Mouse (Mus musculus): ENCODE data around the gene Ilf2. TPM values are rescaled to one million over a fixed set of nuclear protein-coding genes. Genes with fewer than 3 reads are reported as not detected.

Gene Ilf2
- total RNA-seq, 2 experiments from 2014 or later = 23.8 to 25.4 TPM

GRCm38 (mm10) chr3:90506362-90506761 is 30.4 kb downstream of the Ilf2 start:
- no peak for DNase-seq
- intact Hi-C loops (cut with DNase I) = no loop called here

- DNase-seq = no peak
- intact Hi-C loops (cut with DNase I) = loop anchor here (1.0 kb wide), 1 partner anchor 18 kb away; no protein-coding TSS in a partner anchor
Observed at GRCm38 (mm10) chr3:90508287-90508949, 32.5 kb downstream of the Ilf2 start.

- intact Hi-C loops (cut with DNase I) = loop anchor here (1.0 kb wide), 1 partner anchor 19 kb away; no protein-coding TSS in a partner anchor
- DNase-seq = peak; percentile 99
Observed at GRCm38 (mm10) chr3:90508950-90509746, 33.2 kb downstream of the Ilf2 start, which contains the start of gene Chtop. Chtop (minus strand) TSS chr3:90509498.

- intact Hi-C loops (cut with DNase I) = no loop called here
- DNase-seq = no peak
Observed at GRCm38 (mm10) chr3:90509747-90510123, 33.8 kb downstream of the Ilf2 start.

GRCm38 (mm10) chr3:90512276-90512675 is 36.4 kb downstream of the Ilf2 start:
- DNase-seq = no peak
- intact Hi-C loops (cut with DNase I) = no loop called here

GRCm38 (mm10) chr3:90512948-90513642 is 37.2 kb downstream of the Ilf2 start:
- no peak for DNase-seq
- intact Hi-C loops (cut with DNase I) = no loop called here

GRCm38 (mm10) chr3:90513796-90514590 is 38.1 kb downstream of the Ilf2 start, which contains the start of the genes S100a1 and S100a13:
S100a1 (minus strand) TSS chr3:90514392.
S100a13 (plus strand) TSS chr3:90514435.
- intact Hi-C loops (cut with DNase I) = no loop called here
- peak; percentile 67 to 76 for DNase-seq

GRCm38 (mm10) chr3:90514691-90515090 is 38.8 kb downstream of the Ilf2 start:
- intact Hi-C loops (cut with DNase I) = no loop called here
- DNase-seq = peak; percentile 63 to 69

- peak; percentile 32 to 35 for DNase-seq
- intact Hi-C loops (cut with DNase I) = no loop called here
Observed at GRCm38 (mm10) chr3:90515242-90515641, 39.3 kb downstream of the Ilf2 start.

- intact Hi-C loops (cut with DNase I) = no loop called here
Observed at GRCm38 (mm10) chr3:90515789-90516188, 39.9 kb downstream of the Ilf2 start.

GRCm38 (mm10) chr3:90517711-90518110 is 41.8 kb downstream of the Ilf2 start:
- DNase-seq = no peak
- intact Hi-C loops (cut with DNase I) = no loop called here

More at GRCm38 (mm10) chr3:90515789-90516188, 39.9 kb downstream of the Ilf2 start:
- DNase-seq = no peak

GRCm38 (mm10) chr3:90525421-90525820 is 49.5 kb downstream of the Ilf2 start:
- DNase-seq = peak in 1 of 2 experiments; percentile 43
- intact Hi-C loops (cut with DNase I) = loop anchor here (2.0 kb wide), 1 partner anchor 89 kb away; no protein-coding TSS in a partner anchor

GRCm38 (mm10) chr3:90526076-90526475 is 50.1 kb downstream of the Ilf2 start:
- intact Hi-C loops (cut with DNase I) = no loop called here
- DNase-seq = no peak

- intact Hi-C loops (cut with DNase I) = no loop called here
- DNase-seq = no peak
Observed at GRCm38 (mm10) chr3:90526580-90526979, 50.7 kb downstream of the Ilf2 start, which contains the start of gene S100a14. S100a14 (plus strand) TSS chr3:90526856.

GRCm38 (mm10) chr3:90527291-90527873 is 51.5 kb downstream of the Ilf2 start:
- intact Hi-C loops (cut with DNase I) = no loop called here
- DNase-seq = no peak

- intact Hi-C loops (cut with DNase I) = no loop called here
- no peak for DNase-seq
Observed at GRCm38 (mm10) chr3:90531713-90532112, 55.8 kb downstream of the Ilf2 start.

- DNase-seq = no peak
- intact Hi-C loops (cut with DNase I) = no loop called here
Observed at GRCm38 (mm10) chr3:90535446-90535845, 59.5 kb downstream of the Ilf2 start.

- intact Hi-C loops (cut with DNase I) = no loop called here
- peak; percentile 69 to 81 for DNase-seq
Observed at GRCm38 (mm10) chr3:90537141-90537904, 61.4 kb downstream of the Ilf2 start, which contains the start of gene S100a16. S100a16 (plus strand) TSS chr3:90537254.

- no peak for DNase-seq
- intact Hi-C loops (cut with DNase I) = no loop called here
Observed at GRCm38 (mm10) chr3:90537905-90538296, 62.0 kb downstream of the Ilf2 start.

All from gastrocnemius, postnatal 36 days (tissue).